Mouse (Mus musculus) layer of hippocampus, adult 2 months (tissue): ENCODE data around the gene Trim31. TPM values are rescaled to one million over a fixed set of nuclear protein-coding genes. Genes with fewer than 3 reads are reported as not detected.

Experiments used
- DNase-seq, 2 experiments: peaks; one replicate each; pipeline ENCODE4 v3.0.0; 2022; ENCODE audit warnings: low spot score in 2 of 2
- H3K27ac ChIP-seq: fragments of 200-600 bp; 2 replicates; pipeline ENCODE4 v1.8.1; 2022
- H3K4me3 ChIP-seq: fragments of 200-600 bp; 2 replicates; pipeline ENCODE4 v1.8.1; 2022; ENCODE audit warnings: mild to moderate bottlenecking
- CTCF ChIP-seq: fragments of 200-600 bp; conservative IDR thresholded peaks from 2 replicates; pipeline ENCODE4 v1.8.1; 2022; ENCODE audit warnings: antibody characterized with exemption, mild to moderate bottlenecking, moderate library complexity
- long read RNA-seq, 2 experiments: library from polyadenylated mRNA; stranded (forward); transcript quantifications; one replicate each; pipeline ENCODE4 v2.0.0; 2021; ENCODE audit warnings: borderline mapping rate in 2 of 2
- total RNA-seq, 2 experiments: library from RNA; stranded (reverse); gene quantifications; 2 replicates each; pipeline ENCODE4 v1.2.3; 2021

The Trim31 gene
- under 1 TPM in 1 of 2 experiments, not detected in 1; 0.15 TPM for total RNA-seq
- long read RNA-seq, experiment 1, partial matches to known transcripts, result 1 of 1 reads
- long read RNA-seq, experiment 1, other reads (novel, unspliced or antisense), result 0 of 1 reads
- long read RNA-seq, experiment 2, result 0 reads

DNA sequence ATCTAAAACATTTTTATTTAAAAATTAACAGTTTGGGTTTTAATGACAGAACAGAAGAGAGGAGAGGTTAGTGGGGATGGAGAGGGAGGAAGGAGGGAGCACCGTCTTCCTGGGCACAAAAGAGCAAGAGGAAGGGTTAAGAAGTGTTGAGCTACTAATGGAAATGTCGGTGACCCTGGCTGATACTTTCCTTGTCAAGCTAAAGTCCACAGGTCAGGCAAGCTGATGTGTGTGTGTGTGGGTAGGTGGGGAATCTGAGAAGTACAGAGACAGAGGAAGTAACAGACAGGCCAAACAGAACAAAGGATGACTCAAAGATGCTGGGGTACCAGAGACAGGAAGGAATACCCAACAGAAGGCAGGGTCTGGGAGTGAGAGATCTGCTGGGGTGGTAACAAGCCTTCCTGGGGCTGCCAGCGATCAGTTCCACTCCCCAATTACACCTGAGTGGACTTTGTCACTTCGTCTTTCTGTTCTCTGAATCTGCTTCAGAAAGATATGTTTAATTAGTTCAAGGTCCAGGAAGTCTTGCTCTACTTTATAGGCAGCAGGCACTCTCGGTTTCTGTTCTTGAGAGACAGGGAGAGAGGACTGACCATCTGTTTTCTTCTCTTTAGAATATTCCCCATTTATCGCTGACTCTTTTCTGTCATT, at the start of gene Trim31:
TSS of gene Trim31 (plus strand) at position 567 of the 654 bp plus-strand sequence.
- no peak within 1 kb of the TSS for H3K4me3 ChIP-seq
- DNase-seq, result no peak
- TF ChIP-seq CTCF, result no peak
- no peak within 1 kb of the TSS for H3K27ac ChIP-seq

DNA sequence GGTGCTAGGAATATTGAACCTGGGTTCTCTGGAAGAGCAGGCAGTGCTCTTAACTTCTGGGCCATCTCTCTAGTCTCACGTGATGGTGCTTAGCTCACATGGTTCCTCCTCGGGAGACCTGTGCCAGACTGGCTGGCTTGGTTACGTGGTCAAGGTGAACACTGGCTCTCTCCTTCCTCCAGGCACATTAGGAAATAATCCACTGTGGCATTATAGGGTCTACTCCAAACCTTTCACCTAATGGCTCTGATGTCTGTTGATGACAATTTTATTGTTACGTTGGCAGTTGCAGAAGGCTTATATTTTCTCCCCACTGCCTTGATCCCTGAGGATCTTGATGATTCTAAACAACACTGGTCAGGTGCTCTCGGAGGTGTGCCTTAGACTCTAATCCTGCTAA, 49.0 kb upstream of the Trim31 start:
- H3K4me3 ChIP-seq, result no peak overlapping the region
- TF ChIP-seq CTCF, result no peak
- H3K27ac ChIP-seq, result 0 out of 2 replicates have a peak overlapping the region, but pooled peaks have one; percentile 3
- no peak for DNase-seq

DNA sequence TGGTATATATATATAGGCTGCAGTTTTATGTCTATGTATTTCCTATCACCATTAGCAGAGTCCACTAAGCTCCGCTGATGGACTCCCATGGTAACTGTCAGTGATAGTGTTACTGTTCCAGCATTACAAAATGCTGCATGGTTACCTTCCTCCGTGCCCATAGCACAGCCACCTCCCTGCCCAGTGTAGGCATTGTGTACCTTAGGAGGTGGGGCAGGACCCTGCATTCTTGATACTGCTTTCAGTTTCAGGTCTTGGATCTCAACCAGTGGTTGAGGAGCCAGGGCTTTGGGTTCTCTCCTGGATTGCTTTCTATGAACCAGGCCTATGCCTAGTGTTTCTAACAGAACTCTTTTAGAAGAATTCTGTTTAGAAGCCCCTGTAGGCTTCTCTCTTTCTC, 47.9 kb upstream of the Trim31 start:
- no peak for DNase-seq
- Histone ChIP-seq H3K27ac (no peak overlapping the region), H3K4me3 (no peak overlapping the region)
- TF ChIP-seq CTCF, result no peak

DNA sequence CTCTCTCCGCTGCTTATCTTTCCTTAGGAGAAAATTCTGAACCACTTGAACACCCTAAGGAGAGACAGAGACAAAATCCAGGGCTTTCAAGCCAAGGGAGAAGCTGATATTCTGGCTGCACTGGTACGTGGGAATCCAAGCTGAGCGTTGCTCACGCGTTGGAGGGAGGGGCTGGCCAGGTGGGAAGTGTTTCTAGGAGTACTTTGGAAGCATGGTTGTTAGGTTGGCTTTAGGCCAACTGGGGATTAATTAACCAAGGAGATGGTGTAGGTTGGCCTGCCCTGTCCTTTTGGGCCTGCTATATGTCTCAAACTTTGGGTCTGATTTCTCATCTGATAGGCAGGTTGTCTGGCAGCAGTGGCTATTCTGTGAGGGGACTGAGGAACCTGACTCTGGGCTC, 46.7 kb upstream of the Trim31 start:
- no peak for DNase-seq
- no peak for TF ChIP-seq CTCF
- no peak overlapping the region for H3K27ac ChIP-seq
- no peak overlapping the region for H3K4me3 ChIP-seq

DNA sequence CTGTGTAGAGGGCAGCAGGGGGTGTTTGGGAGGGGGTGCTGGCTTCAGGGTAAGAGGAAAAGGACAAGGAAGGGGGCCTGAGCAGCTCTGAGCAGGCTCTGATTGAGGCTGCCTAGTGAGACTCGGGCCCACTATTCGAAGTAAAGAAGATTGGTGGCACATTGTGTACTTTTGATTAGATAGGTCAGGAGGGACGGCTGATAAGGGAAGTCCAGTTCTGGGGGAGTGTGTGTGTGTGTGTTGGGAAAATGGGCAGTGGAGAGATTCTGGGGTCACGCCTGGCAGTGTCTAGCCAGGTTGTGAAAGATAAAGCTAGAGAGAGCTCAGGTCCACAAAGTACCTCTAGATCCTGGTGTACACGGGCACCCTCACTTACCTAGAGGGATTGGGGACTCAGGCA, 46.3 kb upstream of the Trim31 start:
- Histone ChIP-seq H3K4me3 (no peak overlapping the region), H3K27ac (no peak overlapping the region)
- no peak for TF ChIP-seq CTCF
- DNase-seq, result no peak

DNA sequence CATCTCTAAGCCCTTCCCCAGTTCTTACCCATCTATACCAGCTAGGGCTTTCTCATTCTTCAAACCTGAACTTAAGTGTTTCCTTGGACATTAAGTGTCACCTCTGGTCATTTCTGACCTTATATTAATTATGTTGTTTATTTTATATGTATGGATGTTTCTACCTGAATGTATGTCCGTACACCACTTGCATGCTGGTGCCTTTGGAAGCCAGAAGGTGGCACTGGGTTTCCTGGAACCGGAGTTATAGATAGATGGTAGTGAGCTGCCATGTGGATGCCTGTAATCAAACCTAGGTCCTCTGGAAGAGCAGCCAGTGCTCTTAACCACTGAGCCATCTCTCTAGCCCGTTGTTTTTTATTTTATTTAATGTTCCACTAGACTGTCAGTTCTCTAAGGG, 42.4 kb upstream of the Trim31 start:
- TF ChIP-seq CTCF, result no peak
- Histone ChIP-seq H3K27ac (no peak overlapping the region), H3K4me3 (no peak overlapping the region)
- DNase-seq, result no peak

DNA sequence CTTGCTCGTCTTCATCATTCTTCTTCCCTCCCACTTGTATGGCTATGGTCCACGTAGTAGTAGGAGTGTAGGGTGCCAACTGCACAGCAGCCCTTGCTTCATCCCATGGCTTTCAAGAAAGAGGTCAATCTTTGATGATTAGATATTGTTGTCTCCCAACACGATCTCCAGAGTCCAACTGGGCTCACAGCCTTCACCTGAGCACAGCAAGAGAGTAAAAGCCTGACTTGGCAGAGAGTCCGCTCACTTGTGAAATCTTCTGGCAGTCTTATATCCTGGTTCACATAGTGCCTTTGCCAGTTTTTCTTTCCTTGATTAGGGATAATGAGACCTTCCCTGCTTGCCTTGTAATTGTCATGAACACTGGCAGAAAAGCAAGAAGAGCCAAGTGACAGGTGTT, 41.7 kb upstream of the Trim31 start:
- no peak for DNase-seq
- H3K4me3 ChIP-seq, result no peak overlapping the region
- TF ChIP-seq CTCF, result no peak
- H3K27ac ChIP-seq, result no peak overlapping the region

DNA sequence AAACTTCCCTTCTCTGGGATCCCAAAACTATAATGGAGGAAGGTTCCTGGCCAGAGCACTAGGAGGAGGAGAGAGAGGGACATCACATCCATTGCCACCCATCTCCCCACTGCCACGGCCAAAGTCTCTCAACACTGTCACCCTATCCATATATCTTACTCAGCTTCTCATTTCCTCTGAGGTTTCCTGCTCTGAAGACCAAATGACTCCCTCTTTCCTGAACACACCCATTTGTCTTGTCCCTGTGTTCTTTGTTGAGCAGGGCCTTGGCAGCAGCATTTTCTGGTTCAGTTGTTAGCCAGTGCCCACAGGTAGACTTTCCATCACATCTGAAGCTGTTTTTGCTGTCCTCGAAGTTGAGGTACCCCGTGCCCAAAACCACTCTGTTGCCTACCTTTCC, 39.7 kb upstream of the Trim31 start:
- TF ChIP-seq CTCF, result no peak
- Histone ChIP-seq H3K4me3 (no peak overlapping the region), H3K27ac (no peak overlapping the region)
- no peak for DNase-seq

DNA sequence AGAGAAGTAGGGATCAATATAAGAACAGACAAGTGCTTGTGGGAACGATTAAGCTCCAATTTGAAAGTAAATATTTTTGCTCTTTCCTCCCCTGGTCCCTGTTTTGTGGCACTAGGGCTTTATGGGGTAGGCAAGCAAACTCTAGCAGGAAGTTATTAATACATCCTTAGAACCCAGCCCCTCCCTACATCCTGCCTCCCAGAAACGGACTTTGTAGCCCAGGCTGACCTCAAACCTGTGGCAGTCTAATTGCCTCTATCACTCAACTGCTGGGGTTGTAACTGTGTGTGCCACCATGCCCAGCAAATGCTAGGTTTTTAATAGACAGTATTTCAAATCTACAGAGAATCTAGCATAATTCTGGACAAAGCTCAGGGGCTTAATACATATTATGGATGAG, 36.2 kb upstream of the Trim31 start:
- DNase-seq, result no peak
- no peak for TF ChIP-seq CTCF
- H3K27ac ChIP-seq, result no peak overlapping the region
- H3K4me3 ChIP-seq, result no peak overlapping the region

DNA sequence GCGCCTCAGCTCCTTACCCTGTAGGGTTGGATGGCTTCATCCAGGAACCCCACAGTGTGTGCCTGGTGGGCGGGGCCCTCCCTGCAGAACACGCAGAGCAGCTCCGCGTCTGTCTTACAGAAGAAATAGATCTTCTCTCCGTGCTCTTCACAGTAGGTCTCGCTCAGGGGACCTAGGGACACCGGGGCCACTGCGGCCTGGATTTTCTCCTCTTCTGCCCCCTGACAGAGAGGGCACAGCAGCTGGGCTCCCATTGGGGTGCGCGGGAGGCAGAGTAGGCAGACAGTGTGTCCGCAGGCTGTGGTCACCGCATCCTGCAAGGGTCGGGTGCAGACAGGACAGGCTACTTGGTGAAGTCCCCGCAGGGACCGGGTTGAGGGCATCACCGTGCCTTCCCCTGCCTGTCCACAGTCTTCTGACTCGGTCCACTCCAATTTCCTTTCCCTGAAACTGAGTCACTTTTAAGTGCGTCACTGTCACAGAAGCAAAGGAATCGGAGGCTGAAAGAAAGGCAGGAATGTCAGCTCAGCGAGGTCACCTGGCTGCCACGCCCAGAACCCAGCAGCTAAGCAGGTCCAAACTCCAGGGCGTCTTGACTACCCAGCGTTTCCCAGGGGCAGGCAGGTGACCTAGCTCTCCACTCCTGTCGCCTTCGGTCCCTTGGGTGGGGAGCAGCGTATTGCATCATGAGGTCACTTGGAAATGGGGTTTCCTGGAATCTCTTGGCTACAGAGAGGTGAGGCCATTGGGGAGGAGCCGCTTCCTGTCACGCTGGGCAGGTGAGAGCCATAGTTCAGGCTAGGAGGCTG, 31.0 kb upstream of the Trim31 start, which contains the start of gene Trim15:
TSS of gene Trim15 (minus strand) at position 492 of the 809 bp plus-strand sequence.
- TF ChIP-seq CTCF, result no peak
- H3K27ac ChIP-seq, result no peak within 1 kb of the TSS
- DNase-seq, result no peak
- no peak within 1 kb of the TSS for H3K4me3 ChIP-seq

DNA sequence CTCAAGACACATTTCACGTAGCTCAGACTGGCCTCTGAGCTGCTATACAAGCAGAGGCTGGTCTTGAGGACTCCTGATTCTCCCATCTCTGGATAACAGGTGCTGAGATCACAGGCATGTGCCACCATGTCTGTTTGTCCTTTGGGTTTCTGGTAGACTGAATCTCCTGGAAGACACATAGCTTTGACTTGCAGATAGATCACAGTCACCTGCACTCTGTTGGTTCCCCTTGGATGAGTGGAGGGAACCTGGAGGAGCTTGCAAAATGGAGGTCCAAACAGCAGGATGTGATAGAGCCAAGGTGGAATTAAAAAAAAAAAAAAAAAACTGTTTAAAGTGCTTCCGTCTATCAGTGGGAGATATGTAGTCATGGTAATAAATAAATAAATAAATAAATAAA, 29.1 kb upstream of the Trim31 start:
- no peak for DNase-seq
- Histone ChIP-seq H3K4me3 (no peak overlapping the region), H3K27ac (no peak overlapping the region)
- no peak for TF ChIP-seq CTCF

DNA sequence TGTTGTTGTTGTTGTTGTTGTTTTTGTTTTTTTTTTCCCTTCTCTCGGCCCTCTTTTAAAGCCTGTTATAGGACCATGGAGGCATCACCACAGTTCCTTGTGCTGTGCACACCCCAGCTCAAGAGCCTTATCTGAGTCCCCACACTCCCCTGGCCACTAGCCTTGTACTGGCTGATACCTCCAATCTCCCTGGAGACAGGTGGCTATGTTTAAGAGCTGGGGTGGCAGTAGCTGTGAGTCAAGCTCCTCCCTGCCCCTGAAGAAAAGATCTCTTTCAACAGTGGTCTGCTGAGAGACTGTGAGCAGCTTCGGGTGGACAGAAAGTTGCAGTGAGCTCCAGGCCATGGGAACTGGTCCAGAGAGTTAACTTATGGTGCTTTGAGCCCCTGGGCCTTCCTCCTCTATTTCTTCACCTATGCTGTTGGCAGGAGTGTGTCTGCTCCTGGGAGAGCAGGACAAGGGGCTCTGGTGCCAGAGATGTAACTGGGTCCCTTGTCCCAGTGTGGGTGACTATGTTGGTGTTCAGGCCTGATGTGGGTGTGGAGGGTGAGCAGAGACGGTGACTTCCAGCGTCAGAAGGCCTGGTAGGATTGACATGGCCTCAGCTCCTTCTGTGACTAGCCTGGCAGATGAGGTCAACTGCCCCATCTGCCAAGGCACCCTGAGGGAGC, 28.5 kb upstream of the Trim31 start, which contains the start of gene Trim10:
TSS of gene Trim10 (plus strand) at position 291 of the 671 bp plus-strand sequence.
- H3K27ac ChIP-seq, result no peak within 1 kb of the TSS
- no peak for DNase-seq
- TF ChIP-seq CTCF, result no peak

More for the DNA sequence above, 28.5 kb upstream of the Trim31 start, which contains the start of gene Trim10:
- no peak within 1 kb of the TSS; the same call in 1 of the 2 replicates for H3K4me3 ChIP-seq
